Mouse (Mus musculus) MEL (cell line): Measurements from ENCODE around the gene Gm20388. TPM values are rescaled to one million over a fixed set of nuclear protein-coding genes. Genes with fewer than 3 reads are reported as not detected.

Experiments used
- DNase-seq: peaks from one replicate; pipeline ENCODE4 v3.0.0; 2011; ENCODE audit warnings: low read depth, low spot score
- H3K27ac ChIP-seq: 2 replicates; pipeline ENCODE4 v1.5.1; 2012; ENCODE audit warnings: low read depth, mild to moderate bottlenecking, control low read depth, low read length, moderate library complexity; ENCODE audit not compliant: control insufficient read depth
- H3K27me3 ChIP-seq, 2 experiments: fragments of 150-350 bp in 1 of 2; sonication (generic) in 1 of 2; 2 replicates each; pipeline ENCODE4 v1.6.1; 2012; ENCODE audit warnings: low read length in 2 of 2, mild to moderate bottlenecking in 2 of 2, improper control_type of control experiment in 1 of 2, moderate library complexity in 1 of 2; ENCODE audit not compliant: insufficient read depth in 2 of 2, control insufficient read depth in 1 of 2
- H3K36me3 ChIP-seq, 2 experiments: 2 replicates each; pipeline ENCODE4 v1.6.1; 2012 to 2014; ENCODE audit warnings: low read length in 2 of 2, improper control_type of control experiment in 1 of 2, inconsistent platforms in 1 of 2, mild to moderate bottlenecking in 1 of 2; ENCODE audit not compliant: insufficient read depth in 2 of 2, control insufficient read depth in 1 of 2
- H3K4me1 ChIP-seq, 2 experiments: fragments of 150-350 bp in 1 of 2; sonication (generic) in 1 of 2; 2 replicates each; pipeline ENCODE4 v1.6.1; 2012; ENCODE audit warnings: low read length in 2 of 2, improper control_type of control experiment in 1 of 2, mild to moderate bottlenecking in 1 of 2; ENCODE audit not compliant: insufficient read depth in 2 of 2, control insufficient read depth in 1 of 2
- H3K4me3 ChIP-seq, 2 experiments: fragments of 150-350 bp in 1 of 2; sonication (generic) in 1 of 2; 2 replicates each; pipeline ENCODE4 v1.5.1; 2012; ENCODE audit warnings: low read depth in 2 of 2, low read length in 2 of 2, mild to moderate bottlenecking in 2 of 2, moderate library complexity in 2 of 2, control low read depth in 1 of 2, improper control_type of control experiment in 1 of 2; ENCODE audit not compliant: control insufficient read depth in 1 of 2, insufficient read depth in 1 of 2
- H3K79me2 ChIP-seq: 2 replicates; pipeline ENCODE4 v1.6.1; 2012; ENCODE audit warnings: mild to moderate bottlenecking, low read length, moderate library complexity; ENCODE audit not compliant: control insufficient read depth, poor library complexity, insufficient read depth
- H3K9ac ChIP-seq: 2 replicates; pipeline ENCODE4 v1.6.1; 2012; ENCODE audit warnings: low read depth, mild to moderate bottlenecking, control low read depth, low read length, moderate library complexity; ENCODE audit not compliant: control insufficient read depth, poor library complexity, severe bottlenecking
- H3K9me3 ChIP-seq: fragments of 150-350 bp; sonication (generic); replicated peaks from 2 replicates; pipeline ENCODE4 v1.6.1; 2012; ENCODE audit warnings: mild to moderate bottlenecking, low read length, improper control_type of control experiment, moderate library complexity; ENCODE audit not compliant: insufficient read depth
- CHD1 ChIP-seq: IDR thresholded peaks from 2 replicates; pipeline ENCODE4 v1.6.1; 2012; ENCODE audit warnings: low read depth, mild to moderate bottlenecking, inconsistent platforms, low read length, improper control_type of control experiment
- E2F4 ChIP-seq: IDR thresholded peaks from 2 replicates; pipeline ENCODE4 v1.6.1; 2011; ENCODE audit warnings: low read depth, low read length, improper control_type of control experiment, borderline replicate concordance
- ELF1 ChIP-seq: IDR thresholded peaks from 2 replicates; pipeline ENCODE4 v1.6.1; 2014; ENCODE audit warnings: low read depth, mild to moderate bottlenecking, inconsistent platforms, low read length, improper control_type of control experiment, moderate library complexity
- EP300 ChIP-seq, 2 experiments: IDR thresholded peaks; 2 replicates each; pipeline ENCODE4 v1.6.1; 2011; ENCODE audit warnings: improper control_type of control experiment in 2 of 2, low read length in 2 of 2, low read depth in 1 of 2, mild to moderate bottlenecking in 1 of 2
- ETS1 ChIP-seq: IDR thresholded peaks from 2 replicates; pipeline ENCODE4 v1.6.1; 2012; ENCODE audit warnings: low read depth, mild to moderate bottlenecking, inconsistent platforms, low read length, improper control_type of control experiment, moderate library complexity
- JUND ChIP-seq: IDR thresholded peaks from 2 replicates; pipeline ENCODE4 v1.6.1; 2011; ENCODE audit warnings: low read depth, mild to moderate bottlenecking, improper control_type of control experiment, low read length
- KAT2A ChIP-seq: conservative IDR thresholded peaks from 2 replicates; pipeline ENCODE4 v1.6.1; 2012; ENCODE audit warnings: low read depth, low read length, improper control_type of control experiment, inconsistent platforms
- MAFK ChIP-seq: IDR thresholded peaks from 2 replicates; pipeline ENCODE4 v1.6.1; 2011; ENCODE audit warnings: low read depth, mild to moderate bottlenecking, low read length, improper control_type of control experiment, borderline replicate concordance
- MAX ChIP-seq: IDR thresholded peaks from 2 replicates; pipeline ENCODE4 v1.6.1; 2011; ENCODE audit warnings: low read length, improper control_type of control experiment
- MAZ ChIP-seq: IDR thresholded peaks from 2 replicates; pipeline ENCODE4 v1.6.1; 2012; ENCODE audit warnings: low read depth, mild to moderate bottlenecking, inconsistent platforms, low read length, improper control_type of control experiment
- MEF2A ChIP-seq: IDR thresholded peaks from 2 replicates; pipeline ENCODE4 v1.6.1; 2014; ENCODE audit warnings: low read depth, mild to moderate bottlenecking, inconsistent platforms, low read length, improper control_type of control experiment; ENCODE audit not compliant: poor library complexity, insufficient replicate concordance, severe bottlenecking; ENCODE audit errors: extremely low read depth
- NRF1 ChIP-seq: IDR thresholded peaks from 2 replicates; pipeline ENCODE4 v1.6.1; 2014; ENCODE audit warnings: low read depth, mild to moderate bottlenecking, inconsistent platforms, low read length, improper control_type of control experiment, moderate library complexity; ENCODE audit not compliant: poor library complexity, insufficient read depth, severe bottlenecking
- POLR2A ChIP-seq, 2 experiments: IDR thresholded peaks; 2 replicates each; pipeline ENCODE4 v1.6.1; 2011 to 2012; ENCODE audit warnings: low read length in 2 of 2, mild to moderate bottlenecking in 2 of 2, control low read depth in 1 of 2, improper control_type of control experiment in 1 of 2, low read depth in 1 of 2, moderate library complexity in 1 of 2; ENCODE audit not compliant: control insufficient read depth in 1 of 2, insufficient read depth in 1 of 2, poor library complexity in 1 of 2
- POLR2AphosphoS2 ChIP-seq: IDR thresholded peaks from 2 replicates; pipeline ENCODE4 v1.6.1; 2011; ENCODE audit warnings: low read length, improper control_type of control experiment
- RAD21 ChIP-seq: IDR thresholded peaks from 2 replicates; pipeline ENCODE4 v1.6.1; 2011; ENCODE audit warnings: mild to moderate bottlenecking, low read depth, low read length, improper control_type of control experiment
- RCOR1 ChIP-seq: IDR thresholded peaks from 2 replicates; pipeline ENCODE4 v1.6.1; 2012; ENCODE audit warnings: low read depth, mild to moderate bottlenecking, inconsistent platforms, low read length, improper control_type of control experiment
- TAL1 ChIP-seq: IDR thresholded peaks from 2 replicates; pipeline ENCODE4 v1.6.1; 2012; ENCODE audit warnings: mild to moderate bottlenecking, inconsistent platforms, low read length, moderate library complexity, mixed read lengths
- TBP ChIP-seq: IDR thresholded peaks from 2 replicates; pipeline ENCODE4 v1.8.0; 2011; ENCODE audit warnings: low read depth, low read length, improper control_type of control experiment
- USF1 ChIP-seq: IDR thresholded peaks from 2 replicates; pipeline ENCODE4 v1.6.1; 2014; ENCODE audit warnings: low read depth, mild to moderate bottlenecking, inconsistent platforms, low read length, improper control_type of control experiment, moderate library complexity
- ZC3H11A ChIP-seq: IDR thresholded peaks from 2 replicates; pipeline ENCODE4 v1.6.1; 2012; ENCODE audit warnings: low read depth, mild to moderate bottlenecking, inconsistent platforms, low read length, improper control_type of control experiment
- ZMIZ1 ChIP-seq: IDR thresholded peaks from 2 replicates; pipeline ENCODE4 v1.6.1; 2012; ENCODE audit warnings: low read depth, mild to moderate bottlenecking, inconsistent platforms, low read length, improper control_type of control experiment, moderate library complexity
- ZNF384 ChIP-seq: IDR thresholded peaks from 2 replicates; pipeline ENCODE4 v1.6.1; 2012; ENCODE audit warnings: low read depth, mild to moderate bottlenecking, inconsistent platforms, low read length, improper control_type of control experiment
- polyA plus RNA-seq, 2 experiments: library from polyadenylated mRNA; stranded (reverse) in 1 of 2; unstranded in 1 of 2; fragments of >175 nt in 1 of 2; fragments of >200 nt in 1 of 2; gene quantifications; 2 replicates each; pipeline versions ENCODE4 v1.2.1 to v1.2.4; 2012; ENCODE audit warnings: low replicate concordance in 2 of 2, low read depth in 1 of 2; ENCODE audit not compliant: insufficient read length in 2 of 2, insufficient read depth in 1 of 2, missing spikeins in 1 of 2
- total RNA-seq: library from RNA; depleted of rRNA; stranded (reverse); fragments of 300-350 nt; gene quantifications from 2 replicates; pipeline ENCODE4 v1.2.3, GENCODE M21; 2012

Gene Gm20388
- total and polyA plus RNA-seq, 3 experiments: 11.1 to 17.8 TPM; not detected in 1

DNA sequence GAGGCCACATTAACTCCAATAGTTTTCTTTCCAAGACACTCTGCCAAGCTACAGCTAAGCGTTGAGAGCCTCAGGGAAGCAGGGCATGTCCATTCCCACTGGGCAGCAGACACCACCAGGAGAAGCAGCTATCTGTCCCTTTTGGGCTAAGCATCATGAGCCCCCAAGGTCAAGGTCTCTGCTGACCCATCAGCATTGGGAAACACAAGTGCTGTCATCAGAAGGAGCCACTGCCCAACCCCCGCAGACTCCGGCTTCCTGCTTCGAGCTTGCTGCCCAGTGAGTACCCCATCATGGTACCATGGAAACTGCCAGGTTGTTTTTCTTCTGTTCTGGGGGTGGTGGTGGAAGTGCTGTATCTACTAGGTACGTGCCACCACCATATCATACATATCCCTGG is 1957.6 kb downstream of the Gm20388 start:
- Histone ChIP-seq H3K36me3 (no peaks in the 10 kb centered on the region), H3K27ac (no peak overlapping the region), H3K4me3 (no peak overlapping the region), H3K9ac (no peak overlapping the region), H3K9me3 (no peaks in the 10 kb centered on the region), H3K27me3 (no peaks in the 10 kb centered on the region), H3K79me2 (no peaks in the 10 kb centered on the region), H3K4me1 (peaks cover 0 to 11% of the 10 kb centered on the region in 2 experiments; a peak in 2 of 4 replicates)
- TF ChIP-seq ZMIZ1 (no peak), EP300 (IDR thresholded peaks at IDR 0.05; ENCODE audit: low read depth in 1 of 2, low read length in 2 of 2) (no peak), RCOR1 (no peak)
- DNase-seq: no peak

DNA sequence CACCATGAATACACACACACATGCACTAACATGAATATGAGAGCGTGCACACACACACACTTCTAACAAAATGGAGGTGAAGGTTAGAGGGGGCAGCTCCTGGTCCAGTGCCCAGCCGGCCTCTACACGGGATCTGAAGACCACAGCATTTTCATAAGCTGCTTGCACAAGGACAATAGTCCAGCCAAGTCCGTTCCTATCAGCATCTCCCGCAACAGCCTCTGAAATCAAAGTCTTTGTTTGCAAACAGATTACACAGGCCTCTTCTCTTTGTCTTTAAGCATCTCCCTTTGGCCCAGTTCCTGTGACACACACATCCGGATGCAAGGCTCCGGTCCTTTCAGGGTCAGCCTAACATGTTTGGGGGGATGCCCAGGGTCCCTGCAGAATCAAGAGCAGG is 1958.3 kb downstream of the Gm20388 start:
- Histone ChIP-seq H3K79me2 (no peaks in the 10 kb centered on the region), H3K4me3 (no peak overlapping the region), H3K4me1 (peaks cover 0 to 11% of the 10 kb centered on the region in 2 experiments; a peak in 2 of 4 replicates), H3K9me3 (no peaks in the 10 kb centered on the region), H3K27me3 (no peaks in the 10 kb centered on the region), H3K36me3 (no peaks in the 10 kb centered on the region), H3K9ac (no peak overlapping the region)
- DNase-seq: no peak
- no peak for TF ChIP-seq TBP
- no peak for TF ChIP-seq TAL1
- TF ChIP-seq ZNF384: no peak
- no peak for TF ChIP-seq E2F4
- TF ChIP-seq, all 39 proteins: peak for 0
- H3K27ac ChIP-seq: no peak overlapping the region

DNA sequence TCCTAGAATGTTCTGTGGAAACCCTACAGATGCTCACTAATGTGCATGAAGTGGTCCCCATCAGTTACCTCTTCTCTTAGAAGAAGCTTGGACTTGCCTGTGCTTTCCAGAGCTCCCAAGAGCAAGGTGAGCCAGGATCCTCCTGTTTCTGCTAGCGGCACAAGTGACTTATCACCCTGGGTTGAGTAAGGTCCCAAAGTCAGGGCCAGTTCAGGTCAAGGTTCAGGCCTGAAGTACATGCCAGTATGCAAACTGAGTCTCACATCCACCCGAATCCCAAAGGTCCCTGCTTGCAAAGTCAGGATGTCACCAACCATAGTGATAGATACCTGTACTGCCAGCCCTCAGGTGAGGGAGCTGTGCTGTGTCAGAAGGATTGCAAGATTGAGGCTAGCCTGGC is 1959.5 kb downstream of the Gm20388 start:
- Histone ChIP-seq H3K27ac (no peak overlapping the region), H3K9ac (no peak overlapping the region), H3K27me3 (no peaks in the 10 kb centered on the region), H3K4me3 (no peak overlapping the region), H3K79me2 (no peaks in the 10 kb centered on the region), H3K4me1 (peaks cover 5 to 17% of the 10 kb centered on the region in 2 experiments), H3K36me3 (peaks cover 0 to 5% of the 10 kb centered on the region in 2 experiments; a peak in 2 of 4 replicates), H3K9me3 (no peaks in the 10 kb centered on the region)
- TF ChIP-seq CHD1: no peak
- no peak for TF ChIP-seq POLR2AphosphoS2
- TF ChIP-seq MAX: no peak
- TF ChIP-seq MEF2A: no peak
- no peak for TF ChIP-seq MAFK
- no peak for TF ChIP-seq USF1
- TF ChIP-seq ZNF384: no peak
- no peak for TF ChIP-seq ETS1
- TF ChIP-seq KAT2A: no peak
- TF ChIP-seq MAZ: no peak
- no peak for TF ChIP-seq RCOR1
- no peak for TF ChIP-seq ELF1
- TF ChIP-seq ZC3H11A: no peak
- TF ChIP-seq JUND: no peak
- TF ChIP-seq NRF1: no peak
- TF ChIP-seq POLR2A (IDR thresholded peaks at IDR 0.05; ENCODE audit: control insufficient read depth in 1 of 2, insufficient read depth in 1 of 2, low read depth in 1 of 2, low read length in 2 of 2, poor library complexity in 1 of 2): no peak
- TF ChIP-seq RAD21: no peak
- DNase-seq: no peak
